Mouse (Mus musculus) layer of hippocampus, adult 11-12 months (tissue): ENCODE measurements around the gene Scai.

Experiments used
- DNase-seq: peaks from one replicate; pipeline ENCODE4 v3.0.0; 2022; ENCODE audit warnings: low spot score

Scai gene

GRCm38 (mm10) chr2:39190561-39191056, at the start of gene Scai:
TSS of gene Scai (minus strand) at chr2:39190734.
- peak; percentile 99 for DNase-seq

- no peak for DNase-seq
These were observed 36.2 kb upstream of the Scai start for GRCm38 (mm10) chr2:39226731-39227130.

- peak; percentile 95 for DNase-seq
These were observed 35.6 kb upstream of the Scai start, which contains the start of gene Ppp6c for GRCm38 (mm10) chr2:39226019-39226640. TSS of gene Ppp6c (minus strand) at chr2:39226451.

GRCm38 (mm10) chr2:39225331-39226018, 34.9 kb upstream of the Scai start:
- peak; percentile 46 for DNase-seq

GRCm38 (mm10) chr2:39224621-39225020, 34.1 kb upstream of the Scai start:
- DNase-seq, result no peak

- DNase-seq, result no peak
These were observed 29.5 kb upstream of the Scai start for GRCm38 (mm10) chr2:39220010-39220409.

- DNase-seq, result no peak
These were observed 28.5 kb upstream of the Scai start for GRCm38 (mm10) chr2:39219034-39219433.

- no peak for DNase-seq
These were observed 26.6 kb upstream of the Scai start for GRCm38 (mm10) chr2:39217150-39217549.

GRCm38 (mm10) chr2:39210738-39211137, 20.2 kb upstream of the Scai start:
- DNase-seq, result no peak

- no peak for DNase-seq
These were observed 12.8 kb upstream of the Scai start for GRCm38 (mm10) chr2:39203359-39203758.

GRCm38 (mm10) chr2:39194809-39195208, 4.3 kb upstream of the Scai start:
- DNase-seq, result no peak

GRCm38 (mm10) chr2:39189961-39190560, 473 bp downstream of the Scai start:
- no peak for DNase-seq

- no peak for DNase-seq
These were observed 4.6 kb downstream of the Scai start for GRCm38 (mm10) chr2:39185942-39186341.

GRCm38 (mm10) chr2:39183587-39183986, 6.9 kb downstream of the Scai start:
- DNase-seq, result no peak

GRCm38 (mm10) chr2:39160996-39161395, 29.5 kb downstream of the Scai start:
- no peak for DNase-seq

GRCm38 (mm10) chr2:39157916-39158315, 32.6 kb downstream of the Scai start:
- DNase-seq, result no peak

GRCm38 (mm10) chr2:39156821-39157220, 33.7 kb downstream of the Scai start:
- DNase-seq, result no peak

GRCm38 (mm10) chr2:39150943-39151342, 39.6 kb downstream of the Scai start:
- DNase-seq, result no peak

GRCm38 (mm10) chr2:39148075-39148474, 42.5 kb downstream of the Scai start:
- DNase-seq, result no peak

- DNase-seq, result no peak
These were observed 44.1 kb downstream of the Scai start for GRCm38 (mm10) chr2:39146469-39146868.

GRCm38 (mm10) chr2:39142357-39142948, 48.1 kb downstream of the Scai start:
- DNase-seq, result peak; percentile 52

GRCm38 (mm10) chr2:39140586-39141455, 49.7 kb downstream of the Scai start:
- DNase-seq, result no peak
